Mouse (Mus musculus) right cerebral cortex, postnatal 10 days (tissue): Measurements from ENCODE around the gene Srp9.

Experiments
- DNase-seq, 2 experiments: peaks; one replicate each; pipeline ENCODE4 v3.0.0; 2021; ENCODE audit warnings: low spot score in 2 of 2

Gene Srp9

GRCm38 (mm10) chr1:182124506-182124905, at the start of gene Srp9:
Gene Srp9, plus strand, starts transcription at chr1:182124737.
- DNase-seq = peak; percentile 98 to 99

GRCm38 (mm10) chr1:182081744-182082419, 42.7 kb upstream of the Srp9 start:
- DNase-seq = no peak

GRCm38 (mm10) chr1:182083459-182083858, 41.1 kb upstream of the Srp9 start:
- DNase-seq = no peak

GRCm38 (mm10) chr1:182086759-182087158, 37.8 kb upstream of the Srp9 start:
- DNase-seq = peak; percentile 85 to 89

- no peak for DNase-seq
Measured at GRCm38 (mm10) chr1:182087351-182087750, 37.2 kb upstream of the Srp9 start.

GRCm38 (mm10) chr1:182087753-182088633, 36.5 kb upstream of the Srp9 start:
- DNase-seq = no peak

- DNase-seq = peak; percentile 53 to 73
Measured at GRCm38 (mm10) chr1:182088844-182089418, 35.6 kb upstream of the Srp9 start.

GRCm38 (mm10) chr1:182089600-182090297, 34.8 kb upstream of the Srp9 start:
- DNase-seq = peak in 1 of 2 experiments; percentile 32

GRCm38 (mm10) chr1:182090298-182090677, 34.2 kb upstream of the Srp9 start:
- DNase-seq = no peak

- no peak for DNase-seq
Measured at GRCm38 (mm10) chr1:182091261-182091660, 33.3 kb upstream of the Srp9 start.

- DNase-seq = no peak
Measured at GRCm38 (mm10) chr1:182091746-182092412, 32.7 kb upstream of the Srp9 start.

- no peak for DNase-seq
Measured at GRCm38 (mm10) chr1:182092413-182092800, 32.1 kb upstream of the Srp9 start.

GRCm38 (mm10) chr1:182093407-182093806, 31.1 kb upstream of the Srp9 start:
- no peak for DNase-seq

GRCm38 (mm10) chr1:182094473-182095136, 29.9 kb upstream of the Srp9 start:
- DNase-seq = no peak

GRCm38 (mm10) chr1:182095240-182095741, 29.2 kb upstream of the Srp9 start:
- peak; percentile 53 to 65 for DNase-seq

- no peak for DNase-seq
Measured at GRCm38 (mm10) chr1:182096707-182097106, 27.8 kb upstream of the Srp9 start.

- DNase-seq = no peak
Measured at GRCm38 (mm10) chr1:182099062-182099461, 25.5 kb upstream of the Srp9 start.

- DNase-seq = no peak
Measured at GRCm38 (mm10) chr1:182100403-182100802, 24.1 kb upstream of the Srp9 start.

- DNase-seq = no peak
Measured at GRCm38 (mm10) chr1:182101468-182101867, 23.1 kb upstream of the Srp9 start.

GRCm38 (mm10) chr1:182102706-182103105, 21.8 kb upstream of the Srp9 start:
- no peak for DNase-seq

- DNase-seq = no peak
Measured at GRCm38 (mm10) chr1:182103436-182103835, 21.1 kb upstream of the Srp9 start.
